Mouse (Mus musculus): ENCODE measurements around the gene Kcne4. TPM values are rescaled to one million over a fixed set of nuclear protein-coding genes. Genes with fewer than 3 reads are reported as not detected.
"Not testable (repeated sequence)": the region's sequence is repeated elsewhere in the genome, so short reads cannot be mapped to it uniquely, and the experiment has no call there.

The Kcne4 gene
- 1 to 10 TPM; 1.6 to 1.8 TPM for total RNA-seq (2021)
- long read RNA-seq, experiment 1, partial matches to known transcripts, result 0 of 1 reads
- long read RNA-seq, experiment 1, other reads (novel, unspliced or antisense), result 1 of 1 reads
- long read RNA-seq, experiment 2, partial matches to known transcripts, result 0 of 1 reads
- long read RNA-seq, experiment 2, other reads (novel, unspliced or antisense), result 1 of 1 reads

GRCm38 (mm10) chr1:78816639-78817038 lies at the start of gene Kcne4:
Gene Kcne4 (plus strand): TSS chr1:78816758.
- peak; percentile 44 to 50 for DNase-seq

DNA sequence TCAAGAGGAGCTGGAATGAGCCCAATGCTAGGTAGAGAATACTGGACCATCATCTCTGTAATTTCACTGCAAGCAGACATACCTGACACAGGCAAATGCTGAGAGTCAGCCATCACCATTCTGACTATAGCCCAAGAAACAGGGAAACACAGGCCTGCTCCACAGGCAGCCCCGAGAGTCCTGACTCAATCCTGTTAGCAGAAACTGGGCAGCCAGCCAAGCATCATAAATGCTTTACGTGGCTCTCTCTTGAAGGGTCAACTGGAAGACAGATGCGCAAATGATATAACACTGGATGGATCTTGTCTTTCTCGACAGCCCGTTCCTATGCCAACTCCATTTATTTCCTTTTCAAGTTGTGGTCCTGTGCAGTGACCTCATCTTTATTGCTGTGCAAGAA lies 34.7 kb upstream of the Kcne4 start:
- no peak for DNase-seq

- not testable (repeated sequence) for DNase-seq
Measured at GRCm38 (mm10) chr1:78784936-78785335, 31.6 kb upstream of the Kcne4 start.

GRCm38 (mm10) chr1:78789744-78790143 lies 26.8 kb upstream of the Kcne4 start:
- DNase-seq, result no peak

DNA sequence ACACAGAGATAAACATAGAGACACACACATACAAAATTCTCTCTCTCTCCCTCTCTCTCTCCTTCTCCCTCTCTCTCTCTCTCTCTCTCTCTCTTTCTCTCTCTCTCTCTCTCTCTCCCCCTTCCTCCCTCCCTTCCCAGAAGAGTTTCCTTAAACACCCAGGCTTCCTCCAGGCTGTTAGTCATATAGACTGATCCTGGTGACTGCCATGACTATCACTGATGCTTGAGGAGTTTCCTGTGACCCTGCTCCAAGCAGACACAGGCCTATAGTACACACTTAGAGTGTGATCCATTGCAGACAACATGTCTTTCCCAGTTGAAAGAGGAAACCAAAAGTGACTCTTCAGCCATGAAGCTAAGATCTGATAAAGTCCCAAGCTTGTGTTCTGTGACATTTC lies 9.1 kb upstream of the Kcne4 start:
- DNase-seq, result no peak

DNA sequence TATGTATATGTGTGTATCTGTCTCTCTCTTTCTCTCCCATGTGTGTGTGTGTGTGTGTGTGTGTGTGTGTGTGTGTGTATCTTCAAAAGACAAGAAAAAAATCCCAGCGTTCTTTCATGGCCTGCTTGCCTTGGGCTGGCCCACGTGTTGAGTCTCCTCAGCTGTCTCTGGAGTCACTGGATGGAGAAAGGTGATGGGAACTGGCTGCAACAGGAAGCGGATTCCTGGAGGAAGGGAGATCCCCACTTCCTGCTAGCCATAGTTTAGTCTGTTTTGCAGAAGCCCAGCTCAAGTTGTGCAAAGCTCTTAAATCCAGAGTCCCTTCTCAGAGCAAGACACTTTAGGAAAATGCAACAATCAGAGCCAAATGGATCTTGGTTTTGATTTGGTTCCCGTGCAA lies 6.7 kb upstream of the Kcne4 start:
- DNase-seq, result no peak

DNA sequence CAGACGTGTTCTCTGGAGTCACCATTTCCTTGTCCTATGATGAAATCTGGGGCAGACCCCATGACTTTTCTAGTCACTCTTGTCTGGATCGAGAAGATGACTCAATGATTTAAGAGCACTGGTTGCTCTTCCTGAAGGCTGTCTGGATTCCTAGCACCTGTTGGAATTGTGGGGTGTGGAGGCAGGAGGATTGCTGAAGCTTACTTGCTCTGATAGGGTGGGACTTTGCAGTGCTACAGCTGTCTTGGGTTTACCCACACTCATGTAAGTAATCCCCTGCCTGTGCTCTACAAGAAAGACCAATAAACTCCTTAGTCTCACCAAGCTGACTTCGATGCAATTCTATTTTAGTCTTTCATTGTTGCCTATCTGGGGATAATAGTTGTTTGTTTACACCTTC lies 5.7 kb upstream of the Kcne4 start:
- no peak for DNase-seq

DNA sequence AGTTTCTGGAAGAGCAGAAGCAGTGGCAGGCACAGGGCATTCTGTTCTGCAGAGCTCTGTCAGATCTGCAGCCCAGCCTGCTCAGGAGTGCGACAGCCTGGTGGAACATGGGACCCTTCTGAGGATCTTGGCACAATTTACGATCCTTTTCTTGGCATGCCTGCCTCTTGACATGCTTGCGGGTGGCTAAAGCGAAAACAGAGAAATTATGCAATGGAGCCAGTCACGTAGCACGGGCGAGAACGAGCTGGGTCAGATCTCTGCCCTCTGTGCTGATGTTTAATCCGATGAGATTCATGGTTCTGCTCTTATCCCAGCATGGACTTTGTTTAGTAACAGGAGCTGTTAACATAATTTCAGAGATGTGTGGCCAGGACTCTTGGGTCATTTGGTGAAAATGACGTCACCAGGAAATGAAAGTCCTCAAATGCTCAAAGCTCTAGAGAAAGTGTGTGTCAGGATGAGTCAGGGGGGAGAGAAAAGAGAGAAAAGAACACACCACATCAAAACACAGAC lies 4.5 kb upstream of the Kcne4 start:
- DNase-seq, result peak; percentile 17 to 26

GRCm38 (mm10) chr1:78817756-78818155 lies 1.2 kb downstream of the Kcne4 start:
- DNase-seq, result no peak

- DNase-seq, result peak; percentile 50 to 57
Measured at GRCm38 (mm10) chr1:78818630-78819526, 2.3 kb downstream of the Kcne4 start.

DNA sequence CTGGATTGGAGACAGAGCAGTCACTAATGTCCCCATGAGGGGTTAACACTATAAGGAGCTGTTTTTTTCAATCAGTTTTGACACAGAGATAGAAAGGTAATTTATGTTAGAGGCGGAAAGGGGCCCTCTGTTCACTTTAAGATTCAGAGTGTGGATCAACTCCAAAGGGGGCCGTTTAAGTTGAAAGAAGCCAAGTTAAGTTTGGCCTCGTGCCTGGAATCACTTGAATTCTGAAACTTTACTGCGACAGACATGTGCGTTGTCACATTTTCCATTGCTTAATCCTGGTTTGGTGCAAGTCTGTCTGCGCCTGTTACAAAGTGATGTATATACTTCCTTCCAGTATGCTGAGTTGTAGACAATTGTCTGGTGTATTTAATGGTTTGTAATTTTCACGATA lies 3.0 kb downstream of the Kcne4 start:
- peak; percentile 76 to 79 for DNase-seq

- DNase-seq, result peak; percentile 66 to 76
Measured at GRCm38 (mm10) chr1:78820176-78820575, 3.6 kb downstream of the Kcne4 start.

- DNase-seq, result peak in 1 of 2 experiments; percentile 37
Measured at GRCm38 (mm10) chr1:78821111-78821510, 4.6 kb downstream of the Kcne4 start.

- DNase-seq, result peak; percentile 26 to 37
Measured at GRCm38 (mm10) chr1:78821733-78822430, 5.3 kb downstream of the Kcne4 start.

DNA sequence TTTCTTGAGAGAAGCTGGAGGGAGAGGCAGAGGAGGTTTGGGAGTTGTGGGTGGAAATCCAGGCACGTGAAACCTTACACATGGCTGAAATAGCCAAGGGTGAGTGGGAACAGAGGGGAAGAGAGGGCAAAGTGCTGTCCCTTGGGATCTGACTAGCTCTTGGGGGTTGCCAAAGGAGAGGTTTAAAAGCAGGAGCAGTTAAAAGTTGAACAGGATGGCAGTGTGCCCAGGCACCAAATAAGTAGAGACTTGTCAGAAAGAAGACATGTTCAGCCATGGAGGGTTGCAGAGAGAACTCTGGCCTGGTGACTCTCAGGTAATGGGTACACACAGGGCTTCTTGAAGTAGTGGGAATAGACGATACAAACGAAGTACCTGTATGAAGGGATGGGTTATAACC lies 8.7 kb downstream of the Kcne4 start:
- no peak for DNase-seq

- no peak for DNase-seq
Measured at GRCm38 (mm10) chr1:78838468-78838867, 21.9 kb downstream of the Kcne4 start.

DNA sequence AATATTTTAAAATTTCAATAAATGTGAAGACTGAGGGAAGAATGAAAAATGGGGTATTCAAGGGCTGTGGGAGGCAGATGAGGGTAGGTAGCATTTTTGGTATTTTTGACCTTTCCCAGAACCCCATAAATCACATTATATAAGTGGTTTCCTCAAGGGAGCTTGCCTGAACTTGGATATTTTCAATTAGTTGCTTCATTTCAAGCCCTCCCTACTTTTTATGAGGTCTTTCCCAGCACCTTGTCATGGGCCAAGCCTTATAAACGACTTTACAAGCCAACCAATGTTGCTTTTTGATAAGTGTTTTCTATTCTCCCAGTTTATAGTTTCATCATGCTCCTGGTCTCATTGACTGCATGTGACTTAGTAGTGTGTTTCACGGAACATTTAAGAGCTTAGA lies 24.2 kb downstream of the Kcne4 start:
- no peak for DNase-seq

DNA sequence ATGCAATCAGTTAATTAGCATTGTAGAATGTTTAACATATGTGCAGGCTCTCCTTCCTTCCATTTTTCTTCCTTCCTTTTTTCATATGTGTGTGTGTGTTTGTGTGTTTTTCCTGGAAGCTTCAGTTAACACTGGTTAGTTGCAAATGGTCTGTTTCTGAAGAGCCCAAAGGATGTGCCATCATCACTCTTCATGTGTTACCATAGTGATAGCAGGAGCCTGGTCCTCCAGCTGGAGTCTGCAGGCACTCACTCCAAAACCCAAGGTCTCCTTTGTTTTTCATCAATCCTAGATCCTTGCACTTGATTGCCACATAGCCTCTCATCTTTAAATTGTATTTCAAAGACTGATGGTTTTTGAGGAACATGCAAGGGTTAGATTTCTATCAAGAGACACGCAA lies 29.1 kb downstream of the Kcne4 start:
- no peak for DNase-seq

- DNase-seq, result peak; percentile 64 to 72
Measured at GRCm38 (mm10) chr1:78846471-78846870, 29.9 kb downstream of the Kcne4 start.

GRCm38 (mm10) chr1:78852408-78853093 lies 36.0 kb downstream of the Kcne4 start:
- peak; percentile 17 to 30 for DNase-seq

GRCm38 (mm10) chr1:78853094-78853445 lies 36.5 kb downstream of the Kcne4 start:
- DNase-seq, result no peak

DNA sequence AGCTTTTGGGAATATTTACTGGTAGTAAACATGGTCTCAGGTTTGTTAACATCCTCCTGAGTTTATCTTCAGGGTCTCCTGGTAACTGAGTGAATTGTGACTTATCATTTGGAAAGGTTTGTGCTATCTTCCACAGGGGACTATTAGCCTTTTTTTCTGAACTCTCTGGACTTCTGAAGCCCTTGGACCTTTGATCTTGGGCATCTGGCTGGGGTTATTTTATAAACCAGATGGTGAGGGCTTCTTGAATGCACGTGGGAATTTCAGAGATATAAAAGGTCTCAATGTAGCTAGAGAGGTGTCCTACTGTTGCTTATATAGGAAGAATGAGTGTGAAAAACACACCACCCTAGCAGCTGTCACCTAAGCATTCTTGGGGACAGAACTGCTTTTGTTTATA lies 37.7 kb downstream of the Kcne4 start:
- DNase-seq, result no peak
